In genomic region chr17:25127079-25127478, GRCm38 (mm10) we compare ENCODE assay signal across 10 mouse cellular contexts. TPM values are rescaled to one million over a fixed set of nuclear protein-coding genes. Genes with fewer than 3 reads are reported as not detected.
A peak's percentile ranks its signal among the peaks of the same experiment; 100 is the strongest.
DNase-seq lines count a peak whose midpoint lies in the region; ATAC-seq and TF ChIP-seq lines count a peak whose summit lies in the region.
"Had no signal": no experiment of that assay in that cellular context is flagged by ENCODE, and none has a peak within 500 bp of the region (broad histone marks: within the 10 kb centered on the region; RNA-seq: fewer than 3 reads in every experiment).

No protein-coding gene starts in this region.

- ATAC-seq in erythroblast, adult 5-6 weeks (replicated peaks; ENCODE audit: low FRiP score, poor library complexity, severe bottlenecking) = peak; percentile 85
- ATAC-seq in liver, postnatal 0 days = peak; percentile 82
- no peak for ATAC-seq in cerebellum, adult (ENCODE audit: insufficient number of reproducible peaks, low FRiP score, low TSS enrichment)

- TF ChIP-seq CTCF in liver, postnatal 0 days (IDR thresholded peaks at IDR 0.05; ENCODE audit: low read depth) = no peak

- intact Hi-C loops in left cerebral cortex, postnatal 10 days (cut with DNase I) = no loop called here

- no peaks in the 10 kb centered on the region for H3K36me3 ChIP-seq in ES-E14 (ENCODE audit: control insufficient read depth, insufficient read depth, low read length, poor library complexity, severe bottlenecking)
- no peaks in the 10 kb centered on the region for H3K36me3 ChIP-seq in liver, postnatal 0 days (replicated peaks; ENCODE audit: insufficient read depth, low read length)
- H3K36me3 ChIP-seq: embryonic facial prominence, embryonic 15.5 days had no signal

- no peak overlapping the region for H3K4me3 ChIP-seq in ES-E14 (ENCODE audit: insufficient read depth in 1 of 2, low read depth in 1 of 2, low read length in 2 of 2, poor library complexity in 1 of 2, severe bottlenecking in 1 of 2)
- H3K4me3 ChIP-seq in liver, postnatal 0 days (ENCODE audit: low read depth, low read length) = no peak overlapping the region
- H3K4me3 ChIP-seq: embryonic facial prominence, embryonic 15.5 days had no signal

- H3K4me2 ChIP-seq in liver, postnatal 0 days (ENCODE audit: low read depth, low read length) = peak overlapping the region; percentile 43
- H3K4me2 ChIP-seq: embryonic facial prominence, embryonic 15.5 days had no signal

- no peaks in the 10 kb centered on the region for H3K9me3 ChIP-seq in ES-E14 (ENCODE audit: control insufficient read depth, insufficient read depth, low read depth, low read length)
- H3K9me3 ChIP-seq in liver, postnatal 0 days (ENCODE audit: low read length) = no peaks in the 10 kb centered on the region
- H3K9me3 ChIP-seq: embryonic facial prominence, embryonic 15.5 days had no signal

- DNase-seq in heart, adult 11 months = peak; percentile 91
- DNase-seq in heart, adult 8-10 months (ENCODE audit: low spot score) = no peak
- peak; percentile 36 for DNase-seq in ES-E14 (ENCODE audit: low read depth, low spot score)
- DNase-seq in liver, postnatal 0 days = peak; percentile 55
- DNase-seq in left cerebral cortex, postnatal 10 days (ENCODE audit: extremely low spot score in 1 of 2, low spot score in 2 of 2) = no peak
- no peak for DNase-seq in lung, adult 18-20 months

- no peaks in the 10 kb centered on the region for H3K27me3 ChIP-seq in liver, postnatal 0 days (ENCODE audit: insufficient read depth, low read length)
- H3K27me3 ChIP-seq: embryonic facial prominence, embryonic 15.5 days had no signal

- TF ChIP-seq EP300 in liver, postnatal 0 days (IDR thresholded peaks at IDR 0.05; ENCODE audit: low read depth) = no peak; the same call in 1 of the 2 replicates

- no peak overlapping the region for H3K9ac ChIP-seq in ES-E14 (ENCODE audit: insufficient read depth, low read depth, low read length, poor library complexity, severe bottlenecking)
- peak overlapping the region; percentile 8; the same call in 1 of the 2 replicates for H3K9ac ChIP-seq in liver, postnatal 0 days (replicated peaks)
- H3K9ac ChIP-seq: embryonic facial prominence, embryonic 15.5 days had no signal

- in situ Hi-C loops in ES-E14 (cut with MboI; ENCODE audit: low sequenced_read_pairs in 2 of 2, unreplicated experiment in 2 of 2) = no loop called here

- H3K27ac ChIP-seq in ES-E14 (ENCODE audit: insufficient read depth, low read depth, low read length, poor library complexity, severe bottlenecking) = no peak overlapping the region
- H3K27ac ChIP-seq in liver, postnatal 0 days (ENCODE audit: low read depth) = peak overlapping the region; percentile 67
- H3K27ac ChIP-seq: embryonic facial prominence, embryonic 15.5 days had no signal

- 20% methylated on average over 8 of the region's 8 CpGs for WGBS in liver, postnatal 0 days (ENCODE audit: insufficient replicate concordance)

- peaks cover 0 to 2% of the 10 kb centered on the region in 2 experiments; a peak in 1 of 4 replicates for H3K4me1 ChIP-seq in ES-E14 (ENCODE audit: control insufficient read depth in 2 of 2, insufficient read depth in 2 of 2, low read length in 2 of 2, poor library complexity in 1 of 2)
- peaks cover 14% of the 10 kb centered on the region for H3K4me1 ChIP-seq in liver, postnatal 0 days (ENCODE audit: insufficient read depth)
- H3K4me1 ChIP-seq: embryonic facial prominence, embryonic 15.5 days had no signal

TF ChIP-seq in ES-E14, 5 proteins besides CTCF, POLR2A, EP300 and RAD21:
- TF ChIP-seq MAFK (IDR thresholded peaks at IDR 0.05; ENCODE audit: insufficient read depth, low read depth, low read length) (peak; percentile 100), ZNF384 (IDR thresholded peaks at IDR 0.05; ENCODE audit: low read depth, low read length) (0 out of 2 replicates have a peak, but pooled peaks have one; percentile 20), ZC3H11A (IDR thresholded peaks at IDR 0.05; ENCODE audit: borderline replicate concordance, low read depth, low read length) (no peak)

RNA-seq across cellular contexts. Expression of gene Clcn7, which starts 6.1 kb away (rescaled TPM):
- total RNA-seq in heart, adult 8-10 months (2022) = 10 to 100 TPM; 25.7 to 28.2 (median 27.1) TPM
- total RNA-seq in ES-E14 (2012; rRNA removed) = 35.0 and 62.4 TPM in 2 replicates
- 3.7 and 8.6 TPM in 2 replicates for total RNA-seq in erythroblast, adult 5-6 weeks (2015; ENCODE audit: low replicate concordance)
- total RNA-seq in erythroblast, adult 5-6 weeks (2017; ENCODE audit: low replicate concordance) = 6.0 and 9.1 TPM in 2 replicates
- 7.3 and 8.6 TPM in 2 replicates for polyA plus RNA-seq in liver, postnatal 0 days (2015; fragmentation: Nextera tagmentation; extraction: Ambion mirVana)
- total RNA-seq in left cerebral cortex, postnatal 10 days (2021) = 10 to 100 TPM; 44.6 to 44.9 TPM

RNA-seq across cellular contexts. Expression of gene Ptx4, which starts 6.5 kb away (rescaled TPM):
- 1 to 10 TPM; 3.4 to 7.7 (median 4.5) TPM for total RNA-seq in heart, adult 8-10 months (2022)
- not detected in 2 replicates for total RNA-seq in ES-E14 (2012; rRNA removed)
- not detected in 2 replicates for total RNA-seq in erythroblast, adult 5-6 weeks (2015; ENCODE audit: low replicate concordance)
- total RNA-seq in erythroblast, adult 5-6 weeks (2017; ENCODE audit: low replicate concordance) = not detected in 2 replicates
- not detected in 2 replicates for polyA plus RNA-seq in liver, postnatal 0 days (2015; fragmentation: Nextera tagmentation; extraction: Ambion mirVana)
- 1 to 10 TPM; 2.0 to 2.3 TPM for total RNA-seq in left cerebral cortex, postnatal 10 days (2021)
- polyA plus RNA-seq: neural tube, embryonic 11.5 days had no signal

RNA-seq across cellular contexts. Expression of gene Telo2, which starts 11.3 kb away (rescaled TPM):
- 10 to 100 TPM; 10.8 to 15.7 (median 13.5) TPM for total RNA-seq in heart, adult 8-10 months (2022)
- 34.2 and 47.3 TPM in 2 replicates for total RNA-seq in ES-E14 (2012; rRNA removed)
- 3.5 and 5.9 TPM in 2 replicates for total RNA-seq in erythroblast, adult 5-6 weeks (2015; ENCODE audit: low replicate concordance)
- total RNA-seq in erythroblast, adult 5-6 weeks (2017; ENCODE audit: low replicate concordance) = 6.3 and 11.6 TPM in 2 replicates
- 5.3 and 5.7 TPM in 2 replicates for polyA plus RNA-seq in liver, postnatal 0 days (2015; fragmentation: Nextera tagmentation; extraction: Ambion mirVana)
- 10 to 100 TPM; 35.4 to 41.1 TPM for total RNA-seq in left cerebral cortex, postnatal 10 days (2021)

RNA-seq across cellular contexts. Expression of gene Ccdc154, which starts 35.2 kb away (rescaled TPM):
- total RNA-seq in heart, adult 8-10 months (2022) = not detected
- 0.18 and 0.32 TPM in 2 replicates for total RNA-seq in ES-E14 (2012; rRNA removed)
- not detected in 2 replicates for total RNA-seq in erythroblast, adult 5-6 weeks (2015; ENCODE audit: low replicate concordance)
- total RNA-seq in erythroblast, adult 5-6 weeks (2017; ENCODE audit: low replicate concordance) = 0.28 TPM in 1 of 2 replicates, not detected in the other
- not detected in 2 replicates for polyA plus RNA-seq in liver, postnatal 0 days (2015; fragmentation: Nextera tagmentation; extraction: Ambion mirVana)
- total RNA-seq in left cerebral cortex, postnatal 10 days (2021) = not detected
- polyA plus RNA-seq: neural tube, embryonic 11.5 days had no signal

RNA-seq across cellular contexts. Expression of gene Tmem204, which starts 43.7 kb away (rescaled TPM):
- total RNA-seq in heart, adult 8-10 months (2022) = 10 to 100 TPM; 29.7 to 45.6 (median 39.3) TPM
- 0.32 and 0.62 TPM in 2 replicates for total RNA-seq in ES-E14 (2012; rRNA removed)
- not detected in 2 replicates for total RNA-seq in erythroblast, adult 5-6 weeks (2015; ENCODE audit: low replicate concordance)
- total RNA-seq in erythroblast, adult 5-6 weeks (2017; ENCODE audit: low replicate concordance) = not detected in 2 replicates
- polyA plus RNA-seq in liver, postnatal 0 days (2015; fragmentation: Nextera tagmentation; extraction: Ambion mirVana) = 8.3 and 9.4 TPM in 2 replicates
- total RNA-seq in left cerebral cortex, postnatal 10 days (2021) = 1 to 10 TPM; 7.2 to 7.8 TPM

Comparison
In these comparisons a context has a peak if more than half of its experiments do, and no peak if none do; other contexts are left out.
1. DNase-seq: peak in heart, adult 11 months (single experiment), ES-E14 (single experiment) and liver, postnatal 0 days (single experiment); none in heart, adult 8-10 months (single experiment), left cerebral cortex, postnatal 10 days (0 of 2) and lung, adult 18-20 months (0 of 2).